Mouse (Mus musculus) heart, adult 2 months (tissue): Measurements from ENCODE around the gene Tex101. TPM values are rescaled to one million over a fixed set of nuclear protein-coding genes. Genes with fewer than 3 reads are reported as not detected.

Experiments
- DNase-seq, 2 experiments: peaks; one replicate each; pipeline ENCODE4 v3.0.0; 2021
- H3K27ac ChIP-seq: fragments of 200-600 bp; 2 replicates; pipeline ENCODE4 v1.8.1; 2022
- H3K27me3 ChIP-seq: fragments of 200-500 bp; 2 replicates; pipeline ENCODE4 v1.6.1; 2012; ENCODE audit warnings: mild to moderate bottlenecking, low read length, inconsistent platforms, mixed read lengths; ENCODE audit not compliant: control insufficient read depth, insufficient read depth
- H3K36me3 ChIP-seq: fragments of 200-500 bp; 2 replicates; pipeline ENCODE4 v1.6.1; 2012; ENCODE audit warnings: low read length, inconsistent platforms; ENCODE audit not compliant: control insufficient read depth, insufficient read depth
- H3K4me1 ChIP-seq: fragments of 200-500 bp; 2 replicates; pipeline ENCODE4 v1.6.1; 2011; ENCODE audit warnings: low read length; ENCODE audit not compliant: control insufficient read depth, insufficient read depth
- H3K4me3 ChIP-seq: fragments of 200-600 bp; 2 replicates; pipeline ENCODE4 v1.8.1; 2022
- H3K79me2 ChIP-seq: fragments of 200-500 bp; replicated peaks from 2 replicates; pipeline ENCODE4 v1.6.1; 2012; ENCODE audit warnings: mild to moderate bottlenecking, inconsistent platforms, low read length, moderate library complexity, mixed read lengths; ENCODE audit not compliant: control insufficient read depth, insufficient read depth
- H3K9ac ChIP-seq: fragments of 200-500 bp; 2 replicates; pipeline ENCODE4 v1.6.1; 2012; ENCODE audit warnings: low read depth, mild to moderate bottlenecking, control low read depth, inconsistent platforms, low read length, mixed read lengths
- CTCF ChIP-seq: fragments of 200-600 bp; IDR thresholded peaks from 2 replicates; pipeline ENCODE4 v1.8.1; 2022; ENCODE audit warnings: antibody characterized with exemption, mild to moderate bottlenecking, moderate library complexity
- EP300 ChIP-seq: fragments of 200-500 bp; IDR thresholded peaks from 2 replicates; pipeline ENCODE4 v1.6.1; 2011; ENCODE audit warnings: low read depth, low read length, control low read depth; ENCODE audit not compliant: insufficient read depth
- POLR2A ChIP-seq: fragments of 200-500 bp; IDR thresholded peaks from 2 replicates; pipeline ENCODE4 v1.6.1; 2011; ENCODE audit warnings: mild to moderate bottlenecking, low read depth, low read length, control low read depth; ENCODE audit not compliant: insufficient read depth
- WGBS: fragments of 180-500 bp; shearing (Covaris S2); methylation state at CpG from one replicate; pipeline ENCODE4 v1.1.7; 2018; 5-methylcytosine and 5-hydroxymethylcytosine counted together
- intact Hi-C: fragments of 180-260 bp; cut with DNase I; formaldehyde crosslinking; loops from one replicate; pipeline ENCODE4 v1.15.1; 2025
- polyA plus RNA-seq: library from polyadenylated mRNA; depleted of rRNA; stranded (reverse); fragments of >200 nt; gene quantifications from 2 replicates; pipeline ENCODE4 v1.2.3, GENCODE M21; 2012
- total RNA-seq, 2 experiments: library from RNA; stranded (reverse); gene quantifications; 2 replicates each; pipeline ENCODE4 v1.2.3; 2021

Gene Tex101
- total and polyA plus RNA-seq, 3 experiments: 0.27 TPM; not detected in 2

DNA sequence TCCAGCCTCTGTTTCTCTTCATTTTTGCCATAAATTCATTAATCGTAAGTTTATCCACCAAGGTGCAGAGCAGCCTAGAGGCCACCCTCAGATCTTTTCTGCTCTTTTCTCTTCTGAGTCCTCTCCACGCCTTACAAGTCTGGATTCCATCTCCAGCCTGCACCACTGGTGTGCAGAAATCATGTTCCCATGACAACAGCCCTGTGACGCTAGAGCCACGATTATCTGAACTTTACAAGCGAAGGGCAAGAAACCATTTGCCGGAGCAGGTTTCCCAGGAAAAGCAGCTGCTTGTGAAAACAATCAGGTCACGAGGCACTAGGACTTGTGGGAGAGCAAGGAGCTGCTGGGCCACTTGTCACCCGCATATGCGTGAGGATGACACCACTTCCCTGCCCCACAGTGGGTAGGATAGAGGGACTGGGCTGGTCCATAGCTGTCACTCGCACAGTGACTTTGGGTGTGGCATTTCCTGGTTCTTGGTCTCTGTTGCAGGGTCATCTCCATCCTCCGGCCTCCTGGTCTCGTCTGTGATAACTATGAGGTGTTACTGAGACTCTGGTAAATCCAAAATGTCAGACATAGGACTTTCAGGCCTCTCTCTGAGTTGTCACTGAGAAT, 16.6 kb downstream of the Tex101 start:
- WGBS: 51% methylated on average over 12 of the region's 12 CpGs
- intact Hi-C loops: loop anchor here (5.0 kb wide), 1 partner anchor 183 kb away; no protein-coding TSS in a partner anchor
- TF ChIP-seq CTCF: no peak
- no peak for TF ChIP-seq POLR2A
- TF ChIP-seq EP300: no peak

DNA sequence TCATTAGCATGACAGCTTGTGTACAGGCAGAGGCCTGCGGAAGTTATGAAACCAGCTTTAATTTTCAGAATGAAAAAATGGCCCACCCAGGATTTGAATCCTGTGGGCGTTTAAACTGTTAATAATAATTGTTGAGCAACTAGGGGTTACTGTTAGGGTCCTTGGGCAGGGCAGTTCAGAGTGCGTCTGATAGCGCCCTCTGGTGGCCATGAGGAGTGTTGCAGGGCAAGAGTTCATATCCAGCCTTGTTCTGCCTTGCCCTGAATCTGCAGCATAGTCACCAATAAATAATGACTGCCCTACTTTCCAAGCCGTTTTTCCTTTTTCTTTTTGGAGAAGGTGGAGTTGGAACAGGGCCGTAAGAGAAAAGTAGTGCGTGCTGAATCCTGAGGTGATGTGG, 22.8 kb downstream of the Tex101 start:
- DNase-seq: peak; percentile 41 to 71
- Histone ChIP-seq H3K27me3 (no peaks in the 10 kb centered on the region), H3K9ac (no peak overlapping the region), H3K36me3 (no peaks in the 10 kb centered on the region), H3K79me2 (no peaks in the 10 kb centered on the region), H3K4me1 (no peaks in the 10 kb centered on the region), H3K27ac (no peak overlapping the region), H3K4me3 (no peak overlapping the region)
- TF ChIP-seq CTCF: peak; percentile 99; the same call in 1 of the 2 replicates
- no peak for TF ChIP-seq EP300
- intact Hi-C loops: loop anchor here (1.0 to 5.0 kb wide), 2 partner anchors 52 to 121 kb away; partner anchors contain the start of gene Irgq
- 22% methylated on average over 7 of the region's 7 CpGs for WGBS

More for the DNA sequence above, 16.6 kb downstream of the Tex101 start:
- H3K27me3 ChIP-seq: no peaks in the 10 kb centered on the region
- H3K36me3 ChIP-seq: no peaks in the 10 kb centered on the region
- no peak for DNase-seq
- H3K27ac ChIP-seq: no peak overlapping the region
- no peaks in the 10 kb centered on the region for H3K79me2 ChIP-seq
- H3K9ac ChIP-seq: no peak overlapping the region
- H3K4me1 ChIP-seq: no peaks in the 10 kb centered on the region
- H3K4me3 ChIP-seq: no peak overlapping the region

DNA sequence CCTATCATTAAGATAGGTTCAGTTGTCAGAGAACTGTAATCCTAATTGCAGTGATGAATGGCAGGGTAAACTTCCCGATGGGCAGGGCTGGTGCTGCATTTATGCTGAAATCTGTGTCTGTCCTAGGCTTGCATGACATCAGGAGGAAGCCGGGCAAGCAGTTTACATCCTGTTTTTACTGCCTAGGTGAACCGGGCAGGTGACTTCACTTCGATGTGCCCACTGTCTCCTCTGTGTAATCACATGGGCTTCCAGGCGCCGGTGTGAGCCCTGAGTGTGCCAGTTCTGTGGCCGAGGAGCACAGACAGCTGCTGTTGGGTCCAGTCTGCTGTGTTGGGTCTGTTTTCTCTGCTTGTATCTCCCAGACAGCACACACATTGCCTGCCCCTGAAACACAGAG, 30.0 kb downstream of the Tex101 start:
- Histone ChIP-seq H3K36me3 (no peaks in the 10 kb centered on the region), H3K9ac (no peak overlapping the region), H3K4me1 (no peaks in the 10 kb centered on the region), H3K4me3 (no peak overlapping the region), H3K27me3 (no peaks in the 10 kb centered on the region), H3K79me2 (no peaks in the 10 kb centered on the region), H3K27ac (no peak overlapping the region)
- 59% methylated on average over 7 of the region's 7 CpGs for WGBS
- TF ChIP-seq POLR2A: no peak
- TF ChIP-seq EP300: no peak
- TF ChIP-seq CTCF: no peak
- DNase-seq: no peak
- intact Hi-C loops: no loop called here

DNA sequence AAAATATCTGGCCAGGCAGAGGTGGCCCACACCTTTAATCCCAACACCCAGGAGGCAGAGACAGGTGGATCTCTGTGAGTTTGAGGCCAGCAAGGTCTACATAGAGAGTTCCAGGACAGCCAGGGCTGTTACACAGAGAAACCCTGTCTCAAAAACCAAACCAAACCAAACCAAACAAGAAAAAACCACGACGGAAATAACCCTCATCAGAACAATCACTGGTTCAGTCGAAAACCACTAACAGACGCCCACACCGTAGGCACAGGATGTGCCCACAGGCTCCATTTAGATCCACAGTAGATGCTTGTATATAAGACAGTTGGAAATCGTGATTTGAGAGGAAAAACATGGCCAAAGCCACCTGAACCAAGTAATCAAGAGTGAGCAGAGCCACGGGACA, 31.5 kb downstream of the Tex101 start:
- Histone ChIP-seq H3K79me2 (no peaks in the 10 kb centered on the region), H3K27me3 (no peaks in the 10 kb centered on the region), H3K9ac (no peak overlapping the region), H3K4me1 (no peaks in the 10 kb centered on the region), H3K4me3 (no peak overlapping the region), H3K27ac (no peak overlapping the region), H3K36me3 (no peaks in the 10 kb centered on the region)
- TF ChIP-seq CTCF: no peak
- TF ChIP-seq EP300: no peak
- no peak for TF ChIP-seq POLR2A
- WGBS: 61% methylated on average over 7 of the region's 7 CpGs
- intact Hi-C loops: no loop called here
- DNase-seq: no peak

DNA sequence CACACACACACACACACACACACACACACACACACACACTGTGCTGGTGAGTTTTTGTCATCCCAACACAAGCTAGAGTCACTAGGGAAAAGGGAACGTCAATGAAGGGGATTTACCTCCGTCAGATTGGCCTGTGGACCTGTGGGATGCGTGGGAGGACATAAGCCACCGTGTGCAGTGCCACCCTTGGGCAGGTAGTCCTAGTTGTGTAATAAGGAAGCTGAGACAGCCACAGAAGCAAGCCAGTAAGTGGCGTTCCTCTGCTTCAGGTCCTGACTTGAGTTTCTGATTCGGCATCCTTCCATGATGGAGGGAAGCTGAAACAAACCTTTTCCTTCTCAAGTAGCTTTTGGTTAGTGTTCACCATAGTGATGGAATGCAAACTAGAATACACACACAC, 32.0 kb downstream of the Tex101 start:
- Histone ChIP-seq H3K27ac (no peak overlapping the region), H3K9ac (no peak overlapping the region), H3K4me1 (no peaks in the 10 kb centered on the region), H3K79me2 (no peaks in the 10 kb centered on the region), H3K36me3 (no peaks in the 10 kb centered on the region), H3K27me3 (no peaks in the 10 kb centered on the region), H3K4me3 (no peak overlapping the region)
- no peak for DNase-seq
- 73% methylated on average over 6 of the region's 6 CpGs for WGBS
- intact Hi-C loops: no loop called here
- TF ChIP-seq EP300: no peak
- TF ChIP-seq POLR2A: no peak
- TF ChIP-seq CTCF: no peak

DNA sequence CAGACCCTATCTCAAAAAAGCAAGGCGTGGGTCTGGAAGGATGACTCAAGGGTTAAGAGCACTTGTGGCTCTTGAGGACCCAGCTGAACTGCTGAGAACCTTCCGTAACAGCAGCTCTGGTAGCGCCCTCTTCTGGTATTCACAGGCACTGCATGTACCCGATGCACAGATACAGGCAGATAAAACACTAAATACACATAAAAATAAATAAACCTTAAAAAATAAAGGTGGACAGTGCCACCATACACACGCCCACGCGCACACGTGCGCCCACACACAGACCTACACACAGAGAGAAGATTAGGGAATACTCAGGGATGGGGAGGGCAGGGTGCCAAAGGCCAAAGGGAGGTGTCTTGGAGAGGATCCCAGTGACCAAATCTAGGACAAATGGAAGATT, 34.0 kb downstream of the Tex101 start:
- TF ChIP-seq EP300: no peak
- TF ChIP-seq CTCF: peak; percentile 78
- no peak for TF ChIP-seq POLR2A
- H3K79me2 ChIP-seq: no peaks in the 10 kb centered on the region
- intact Hi-C loops: no loop called here
- no peak overlapping the region for H3K4me3 ChIP-seq
- no peak overlapping the region for H3K27ac ChIP-seq
- H3K36me3 ChIP-seq: no peaks in the 10 kb centered on the region
- H3K9ac ChIP-seq: no peak overlapping the region
- WGBS: 7% methylated on average over 9 of the region's 9 CpGs
- H3K27me3 ChIP-seq: peaks cover 7% of the 10 kb centered on the region
- DNase-seq: peak; percentile 34 to 45
- H3K4me1 ChIP-seq: no peaks in the 10 kb centered on the region; the same call in 1 of the 2 replicates
